Mouse (Mus musculus): Measurements from ENCODE around the gene Epb41. TPM values are rescaled to one million over a fixed set of nuclear protein-coding genes. Genes with fewer than 3 reads are reported as not detected.

Epb41 gene
- total RNA-seq, 2 experiments from 2014 or later, result 86.0 to 131 TPM

- intact Hi-C loops (cut with DNase I), result no loop called here
- DNase-seq, result no peak
Observed at GRCm38 (mm10) chr4:131939459-131939858, 135.7 kb downstream of the Epb41 start.

- DNase-seq, result no peak
- intact Hi-C loops (cut with DNase I), result no loop called here
Observed at GRCm38 (mm10) chr4:131929146-131929545, 146.0 kb downstream of the Epb41 start.

- intact Hi-C loops (cut with DNase I), result no loop called here
- DNase-seq, result no peak
Observed at GRCm38 (mm10) chr4:131924096-131924810, 150.9 kb downstream of the Epb41 start.

- intact Hi-C loops (cut with DNase I), result no loop called here
- no peak for DNase-seq
Observed at GRCm38 (mm10) chr4:131922404-131922803, 152.7 kb downstream of the Epb41 start.

GRCm38 (mm10) chr4:131921461-131922346 lies 153.4 kb downstream of the Epb41 start, which contains the start of gene Tmem200b:
Tmem200b (plus strand) TSS chr4:131921771.
- intact Hi-C loops (cut with DNase I), result no loop called here
- DNase-seq, result peak in 1 of 2 experiments; percentile 54

GRCm38 (mm10) chr4:131920595-131921351 lies 154.3 kb downstream of the Epb41 start:
- DNase-seq, result peak; percentile 75 to 81

GRCm38 (mm10) chr4:131920141-131920594 lies 155.0 kb downstream of the Epb41 start:
- intact Hi-C loops (cut with DNase I), result no loop called here
- peak; percentile 72 to 74 for DNase-seq

More at GRCm38 (mm10) chr4:131920595-131921351, 154.3 kb downstream of the Epb41 start:
- intact Hi-C loops (cut with DNase I), result no loop called here

- intact Hi-C loops (cut with DNase I), result loop anchor here (5.0 kb wide), 2 partner anchors 57 to 158 kb away; partner anchors contain the start of gene Epb41
- DNase-seq, result peak in 1 of 2 experiments; percentile 27
Observed at GRCm38 (mm10) chr4:131919506-131920140, 155.5 kb downstream of the Epb41 start.

GRCm38 (mm10) chr4:131918711-131919500 lies 156.2 kb downstream of the Epb41 start:
- DNase-seq, result peak; percentile 45 to 54
- intact Hi-C loops (cut with DNase I), result loop anchor here (5.0 kb wide), 2 partner anchors 57 to 158 kb away; partner anchors contain the start of gene Epb41

- intact Hi-C loops (cut with DNase I), result loop anchor here (5.0 kb wide), 2 partner anchors 56 to 159 kb away; partner anchors contain the start of gene Epb41
Observed at GRCm38 (mm10) chr4:131918026-131918533, 157.0 kb downstream of the Epb41 start.

GRCm38 (mm10) chr4:131917010-131917555 lies 158.0 kb downstream of the Epb41 start:
- no peak for DNase-seq
- intact Hi-C loops (cut with DNase I), result loop anchor here (2.0 to 5.0 kb wide), 3 partner anchors 52 to 160 kb away; partner anchors contain the start of gene Epb41

More at GRCm38 (mm10) chr4:131918026-131918533, 157.0 kb downstream of the Epb41 start:
- no peak for DNase-seq

GRCm38 (mm10) chr4:131916425-131916824 lies 158.7 kb downstream of the Epb41 start:
- intact Hi-C loops (cut with DNase I), result loop anchor here (2.0 to 5.0 kb wide), 3 partner anchors 52 to 161 kb away; partner anchors contain the start of gene Epb41

GRCm38 (mm10) chr4:131915821-131916328 lies 159.2 kb downstream of the Epb41 start:
- no peak for DNase-seq
- intact Hi-C loops (cut with DNase I), result loop anchor here (2.0 to 5.0 kb wide), 3 partner anchors 53 to 161 kb away; partner anchors contain the start of gene Epb41

More at GRCm38 (mm10) chr4:131916425-131916824, 158.7 kb downstream of the Epb41 start:
- DNase-seq, result peak; percentile 72 to 92

- intact Hi-C loops (cut with DNase I), result loop anchor here (5.0 kb wide), 2 partner anchors 53 to 162 kb away; partner anchors contain the start of gene Epb41
Observed at GRCm38 (mm10) chr4:131914891-131915469, 160.1 kb downstream of the Epb41 start.

GRCm38 (mm10) chr4:131914046-131914643 lies 161.0 kb downstream of the Epb41 start:
- no peak for DNase-seq
- intact Hi-C loops (cut with DNase I), result no loop called here

More at GRCm38 (mm10) chr4:131914891-131915469, 160.1 kb downstream of the Epb41 start:
- DNase-seq, result peak; percentile 46 to 49

- no peak for DNase-seq
- intact Hi-C loops (cut with DNase I), result no loop called here
Observed at GRCm38 (mm10) chr4:131913526-131913925, 161.6 kb downstream of the Epb41 start.

- intact Hi-C loops (cut with DNase I), result no loop called here
- no peak for DNase-seq
Observed at GRCm38 (mm10) chr4:131911521-131911920, 163.6 kb downstream of the Epb41 start.

Data from heart, postnatal 10 days (tissue).